Mouse (Mus musculus) T-helper 1 cell (primary cell): ENCODE measurements around the gene Adcy2.

Experiments used
- in situ Hi-C: fragments of 300-600 bp; cut with MboI, MseI; formaldehyde crosslinking; loops from one replicate; pipeline ENCODE4 v1.15.1; 2025; ENCODE audit warnings: high pct_unique_total_duplicates

The Adcy2 gene

GRCm38 (mm10) chr13:68572966-68573913 lies 426.1 kb downstream of the Adcy2 start:
- in situ Hi-C loops = loop anchor here (25.0 kb wide), 2 partner anchors 711 to 986 kb away; partner anchors contain the start of gene BC048507

GRCm38 (mm10) chr13:68572247-68572646 lies 427.1 kb downstream of the Adcy2 start:
- in situ Hi-C loops = loop anchor here (25.0 kb wide), 2 partner anchors 710 to 985 kb away; partner anchors contain the start of gene BC048507
